Mouse (Mus musculus) embryonic facial prominence, embryonic 15.5 days (tissue): ENCODE results near the gene Tmem63b. TPM values are rescaled to one million over a fixed set of nuclear protein-coding genes. Genes with fewer than 3 reads are reported as not detected.

Experiments
- ATAC-seq: fragments of 200-750 bp; cut with Nextera tagmentation; 2 replicates; pipeline ENCODE4 v1.8.0; 2017; ENCODE audit warnings: low read depth, moderate TSS enrichment; ENCODE audit not compliant: insufficient number of reproducible peaks, low FRiP score, low TSS enrichment
- H3K27ac ChIP-seq: fragments of 300-500 bp; sonication (generic); replicated peaks from 2 replicates; pipeline ENCODE4 v1.5.1; 2015; ENCODE audit warnings: mild to moderate bottlenecking, inconsistent platforms
- H3K27me3 ChIP-seq: fragments of 300-500 bp; sonication (generic); 2 replicates; pipeline ENCODE4 v1.6.1; 2015; ENCODE audit warnings: inconsistent platforms
- H3K36me3 ChIP-seq: fragments of 300-500 bp; sonication (generic); 2 replicates; pipeline ENCODE4 v1.6.1; 2015; ENCODE audit warnings: mild to moderate bottlenecking, inconsistent platforms
- H3K4me1 ChIP-seq: fragments of 300-500 bp; sonication (generic); 2 replicates; pipeline ENCODE4 v1.6.1; 2015; ENCODE audit warnings: inconsistent platforms
- H3K4me2 ChIP-seq: fragments of 300-500 bp; sonication (generic); replicated peaks from 2 replicates; pipeline ENCODE4 v1.6.1; 2015; ENCODE audit warnings: mild to moderate bottlenecking, inconsistent platforms
- H3K4me3 ChIP-seq: fragments of 300-500 bp; sonication (generic); replicated peaks from 2 replicates; pipeline ENCODE4 v1.5.1; 2015; ENCODE audit warnings: mild to moderate bottlenecking, inconsistent platforms
- H3K9ac ChIP-seq: fragments of 300-500 bp; sonication (generic); 2 replicates; pipeline ENCODE4 v1.6.1; 2015; ENCODE audit warnings: inconsistent platforms
- H3K9me3 ChIP-seq: fragments of 300-500 bp; sonication (generic); replicated peaks from 2 replicates; pipeline ENCODE4 v1.6.1; 2016; ENCODE audit warnings: inconsistent platforms
- WGBS: fragments of 180-500 bp; shearing (Covaris S2); methylation state at CpG from one replicate; pipeline ENCODE4 v1.1.7; 2015; 5-methylcytosine and 5-hydroxymethylcytosine counted together
- polyA plus RNA-seq: library from polyadenylated mRNA; unstranded; fragments of >200 nt; fragmentation: Nextera tagmentation; extraction: Ambion mirVana; gene quantifications from 2 replicates; pipeline ENCODE4 v1.2.1, GENCODE M21; 2015

Gene Tmem63b
- polyA plus RNA-seq, 1 experiment from 2014 or later: 52.4 TPM

DNA sequence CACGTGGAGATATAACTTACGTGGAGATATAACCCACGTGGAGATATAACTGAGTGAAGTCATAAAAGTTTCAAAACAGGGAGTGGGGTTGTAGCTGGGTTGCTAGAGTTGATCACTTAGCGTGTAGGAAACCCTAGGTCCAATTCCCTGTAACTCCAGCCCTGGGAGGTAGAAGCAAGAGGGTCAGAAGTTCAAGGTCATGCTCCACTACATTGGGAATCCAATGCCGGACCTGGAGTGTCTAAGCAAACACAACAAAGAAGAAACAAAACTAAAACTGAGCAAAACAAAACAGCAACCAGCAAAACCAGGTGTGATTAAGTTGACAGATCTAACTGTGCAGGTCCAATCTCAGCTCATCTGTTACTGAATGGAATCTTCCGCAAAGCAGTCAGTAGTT lies 69.0 kb downstream of the Tmem63b start:
- WGBS: 90% methylated on average over 6 of the region's 6 CpGs
- Histone ChIP-seq H3K9ac (no peak overlapping the region), H3K27me3 (no peaks in the 10 kb centered on the region), H3K36me3 (no peaks in the 10 kb centered on the region), H3K4me3 (no peak overlapping the region), H3K9me3 (no peaks in the 10 kb centered on the region), H3K27ac (no peak overlapping the region), H3K4me2 (no peak overlapping the region), H3K4me1 (peaks cover 17% of the 10 kb centered on the region)
- ATAC-seq: no peak

DNA sequence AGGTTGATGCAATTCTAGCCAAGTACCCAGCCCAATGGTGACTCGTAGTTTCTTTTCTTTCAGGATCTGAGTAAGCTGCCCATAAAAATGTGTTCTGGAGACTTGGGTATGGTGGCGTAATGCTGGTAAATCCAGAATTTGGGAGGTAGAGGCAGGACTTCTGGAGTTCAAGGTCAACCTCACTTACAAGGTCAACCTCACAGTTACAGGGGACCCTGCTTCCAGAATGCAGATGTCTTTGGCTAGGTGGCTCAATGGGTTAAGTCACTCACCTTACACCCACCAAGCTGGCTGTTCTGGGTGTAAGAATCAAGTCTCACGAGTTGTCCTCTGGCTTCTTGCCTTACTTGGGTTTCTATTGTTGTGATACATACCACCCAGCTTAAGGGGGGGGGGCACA lies 70.0 kb downstream of the Tmem63b start:
- H3K9me3 ChIP-seq: no peaks in the 10 kb centered on the region
- no peak overlapping the region for H3K27ac ChIP-seq
- no peak overlapping the region for H3K4me3 ChIP-seq
- H3K9ac ChIP-seq: no peak overlapping the region
- H3K4me1 ChIP-seq: peaks cover 17% of the 10 kb centered on the region
- WGBS: 64% methylated on average over 3 of the region's 3 CpGs
- no peak for ATAC-seq
- H3K36me3 ChIP-seq: no peaks in the 10 kb centered on the region
- H3K27me3 ChIP-seq: no peaks in the 10 kb centered on the region
- H3K4me2 ChIP-seq: no peak overlapping the region

DNA sequence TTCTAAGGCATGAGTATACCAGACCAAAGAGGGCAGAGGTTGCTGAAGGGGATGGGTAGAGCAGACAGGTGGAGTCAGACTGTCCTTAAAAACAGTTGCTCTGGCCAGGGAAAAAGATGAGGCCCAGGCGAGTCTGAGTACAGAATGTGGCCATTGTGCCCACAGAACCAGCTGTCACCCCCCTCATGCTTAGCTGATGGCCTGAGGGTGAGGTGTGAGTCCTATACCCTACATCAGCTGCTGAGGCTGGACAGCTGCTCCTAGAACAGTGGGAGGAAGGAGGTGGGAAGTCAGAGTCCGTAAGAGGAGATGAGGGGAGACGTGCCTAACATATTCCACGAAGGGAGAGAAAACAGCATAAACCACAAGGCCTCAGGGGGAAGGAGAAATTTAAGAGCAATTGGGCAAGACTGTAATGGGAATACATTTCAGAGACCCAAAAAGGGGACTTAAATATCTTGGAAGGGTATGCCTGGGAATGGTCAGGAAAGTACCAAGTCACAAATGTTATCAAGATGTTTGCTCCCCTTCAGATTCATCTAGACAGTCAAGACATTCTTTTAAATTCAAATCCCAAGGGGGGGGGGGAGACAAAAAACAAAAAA lies 70.6 kb downstream of the Tmem63b start:
- no peak overlapping the region for H3K4me2 ChIP-seq
- H3K27ac ChIP-seq: no peak overlapping the region
- H3K4me1 ChIP-seq: peaks cover 17% of the 10 kb centered on the region
- H3K9ac ChIP-seq: no peak overlapping the region
- no peaks in the 10 kb centered on the region for H3K9me3 ChIP-seq
- H3K4me3 ChIP-seq: no peak overlapping the region
- peak; percentile 40; the same call in 1 of the 2 replicates for ATAC-seq
- H3K36me3 ChIP-seq: no peaks in the 10 kb centered on the region
- 29% methylated on average over 4 of the region's 4 CpGs for WGBS
- H3K27me3 ChIP-seq: no peaks in the 10 kb centered on the region

DNA sequence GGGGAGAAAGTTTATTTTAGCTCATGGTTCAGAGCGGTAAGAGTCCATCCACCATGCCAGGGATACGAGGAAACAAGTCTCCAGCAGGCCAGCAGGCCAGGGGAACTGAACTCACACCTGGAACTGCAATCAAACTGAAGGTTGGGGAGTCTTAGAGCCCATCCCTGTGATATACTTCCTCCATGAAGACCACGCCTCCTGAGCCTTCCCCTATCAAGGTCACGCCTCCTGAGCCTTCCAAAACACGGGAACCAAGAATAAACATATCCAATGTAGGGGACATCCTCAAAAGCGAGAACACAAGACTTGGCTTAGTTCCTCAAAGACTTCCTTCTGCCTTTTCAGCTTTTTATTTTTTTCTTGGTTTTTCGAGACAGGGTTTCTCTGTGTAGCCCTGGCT lies 73.8 kb downstream of the Tmem63b start:
- no peak overlapping the region for H3K27ac ChIP-seq
- no peaks in the 10 kb centered on the region for H3K27me3 ChIP-seq
- 0 out of 2 replicates have a peak, but pooled peaks cover 12% of the 10 kb centered on the region for H3K4me1 ChIP-seq
- no peak overlapping the region for H3K9ac ChIP-seq
- H3K36me3 ChIP-seq: no peaks in the 10 kb centered on the region
- no peaks in the 10 kb centered on the region for H3K9me3 ChIP-seq
- no peak overlapping the region for H3K4me2 ChIP-seq
- no peak overlapping the region for H3K4me3 ChIP-seq
- ATAC-seq: no peak
- 85% methylated on average over 7 of the region's 7 CpGs for WGBS

DNA sequence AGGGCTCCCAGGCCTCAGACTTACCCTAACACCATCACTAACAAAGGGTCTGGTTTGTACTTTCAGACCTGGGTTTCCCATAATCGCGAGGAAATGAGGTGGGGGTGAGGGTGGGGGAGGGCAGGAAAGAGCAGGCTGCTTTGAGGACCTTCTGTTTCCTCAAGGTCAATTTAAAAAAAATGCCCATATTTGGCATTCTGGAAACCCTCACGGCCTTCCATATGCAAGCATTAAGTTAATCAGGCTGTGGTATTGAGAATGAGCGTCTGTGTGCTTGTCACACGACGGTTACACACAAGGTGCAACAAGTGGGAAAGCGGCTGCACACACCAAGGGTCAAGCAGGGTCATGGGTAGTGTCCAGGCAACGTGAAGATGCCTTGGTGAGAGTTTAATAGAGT lies 74.7 kb downstream of the Tmem63b start:
- Histone ChIP-seq H3K4me3 (no peak overlapping the region), H3K9ac (no peak overlapping the region), H3K4me2 (no peak overlapping the region), H3K9me3 (no peaks in the 10 kb centered on the region), H3K27ac (no peak overlapping the region), H3K36me3 (no peaks in the 10 kb centered on the region), H3K27me3 (no peaks in the 10 kb centered on the region), H3K4me1 (0 out of 2 replicates have a peak, but pooled peaks cover 12% of the 10 kb centered on the region)
- ATAC-seq: no peak
- 75% methylated on average over 8 of the region's 8 CpGs for WGBS

Other genes starting within 250 kb of the Tmem63b start
- 0.46 and 0.81 TPM in 2 replicates for gene Spats1, start 211.5 kb downstream of the Tmem63b start, polyA plus RNA-seq
- gene Aars2, start 180.1 kb downstream of the Tmem63b start, polyA plus RNA-seq: 15.8 and 16.6 TPM in 2 replicates
- gene Tcte1, start 163.5 kb downstream of the Tmem63b start, polyA plus RNA-seq: 3.2 and 6.2 TPM in 2 replicates
- gene Tmem151b, start 137.2 kb downstream of the Tmem63b start, polyA plus RNA-seq: 3.9 and 4.7 TPM in 2 replicates
- gene Nfkbie, start 131.2 kb downstream of the Tmem63b start, polyA plus RNA-seq: 5.5 and 6.3 TPM in 2 replicates
- 133 and 139 TPM in 2 replicates for gene Slc35b2, start 123.0 kb downstream of the Tmem63b start, polyA plus RNA-seq
- gene Hsp90ab1, start 113.6 kb downstream of the Tmem63b start, polyA plus RNA-seq: 1,563 and 1,577 TPM in 2 replicates
- 92.7 and 99.7 TPM in 2 replicates for gene Slc29a1, start 87.3 kb downstream of the Tmem63b start, polyA plus RNA-seq
- 29.9 and 41.1 TPM in 2 replicates for gene Mymx, start 84.8 kb downstream of the Tmem63b start, polyA plus RNA-seq
- gene Capn11, start 27.6 kb downstream of the Tmem63b start, polyA plus RNA-seq: 0.71 and 0.77 TPM in 2 replicates
- 157 and 165 TPM in 2 replicates for gene Mrpl14, start 583 bp downstream of the Tmem63b start, polyA plus RNA-seq
- 0.49 TPM in 1 of 2 replicates, not detected in the other for gene 1600014C23Rik, start 46.9 kb upstream of the Tmem63b start, polyA plus RNA-seq